Mouse (Mus musculus) liver, embryonic 14.5 days (tissue): ENCODE data around the gene Trp53i11. TPM values are rescaled to one million over a fixed set of nuclear protein-coding genes. Genes with fewer than 3 reads are reported as not detected.

Source experiments
- ATAC-seq: fragments of 200-750 bp; cut with Nextera tagmentation; 2 replicates; pipeline ENCODE4 v1.8.0; 2017; ENCODE audit warnings: moderate number of reproducible peaks, mild to moderate bottlenecking, moderate library complexity; ENCODE audit not compliant: insufficient read depth
- DNase-seq, 3 experiments: peaks; one replicate each; pipeline ENCODE4 v3.0.0-alpha.2; 2012 to 2013; ENCODE audit warnings: low read depth in 3 of 3, low spot score in 3 of 3
- H3K27ac ChIP-seq: fragments of 300-500 bp; sonication (generic); 2 replicates; pipeline ENCODE4 v1.5.1; 2014; ENCODE audit warnings: moderate library complexity, mild to moderate bottlenecking, control low read depth, inconsistent platforms
- H3K27me3 ChIP-seq: fragments of 300-500 bp; sonication (generic); 2 replicates; pipeline ENCODE4 v1.6.1; 2014; ENCODE audit warnings: mild to moderate bottlenecking, low read length, moderate library complexity; ENCODE audit not compliant: control insufficient read depth, insufficient read depth
- H3K36me3 ChIP-seq: fragments of 300-500 bp; sonication (generic); replicated peaks from 2 replicates; pipeline ENCODE4 v1.6.1; 2014; ENCODE audit warnings: low read depth; ENCODE audit not compliant: control insufficient read depth, insufficient read depth
- H3K4me1 ChIP-seq, 2 experiments: fragments of 200-500 bp in 1 of 2; fragments of 300-500 bp in 1 of 2; sonication (generic) in 1 of 2; replicated peaks; 2 replicates each; pipeline ENCODE4 v1.6.1; 2012 to 2014; ENCODE audit warnings: antibody characterized with exemption in 1 of 2, inconsistent platforms in 1 of 2, low read length in 1 of 2; ENCODE audit not compliant: control insufficient read depth in 2 of 2, insufficient read depth in 2 of 2
- H3K4me2 ChIP-seq: fragments of 300-500 bp; sonication (generic); 2 replicates; pipeline ENCODE4 v1.6.1; 2014; ENCODE audit warnings: low read depth, mild to moderate bottlenecking, control low read depth, moderate library complexity
- H3K4me3 ChIP-seq, 2 experiments: fragments of 200-500 bp in 1 of 2; fragments of 300-500 bp in 1 of 2; sonication (generic) in 1 of 2; 2 replicates each; pipeline ENCODE4 v1.5.1; 2012 to 2014; ENCODE audit warnings: low read depth in 2 of 2, low read length in 2 of 2, mild to moderate bottlenecking in 2 of 2, control low read depth in 1 of 2, inconsistent platforms in 1 of 2, moderate library complexity in 1 of 2; ENCODE audit not compliant: insufficient read depth in 1 of 2
- H3K9ac ChIP-seq: fragments of 300-500 bp; sonication (generic); replicated peaks from 2 replicates; pipeline ENCODE4 v1.6.1; 2014; ENCODE audit warnings: mild to moderate bottlenecking, control low read depth, moderate library complexity
- H3K9me3 ChIP-seq: fragments of 300-500 bp; sonication (generic); 2 replicates; pipeline ENCODE4 v1.6.1; 2016; ENCODE audit warnings: low read length, mixed read lengths; ENCODE audit not compliant: control insufficient read depth
- CTCF ChIP-seq: IDR thresholded peaks from 2 replicates; pipeline ENCODE4 v1.5.1; 2016; ENCODE audit warnings: antibody characterized with exemption, low read depth, control low read depth
- EP300 ChIP-seq: IDR thresholded peaks from 2 replicates; pipeline ENCODE4 v1.6.1; 2016; ENCODE audit warnings: antibody characterized with exemption, low read depth
- WGBS: fragments of 180-500 bp; shearing (Covaris S2); extraction: QIAGEN DNeasy Blood & Tissue Kit; methylation state at CpG from one replicate; pipeline ENCODE4 v1.1.7; 2014; ENCODE audit not compliant: insufficient replicate concordance; 5-methylcytosine and 5-hydroxymethylcytosine counted together
- polyA plus RNA-seq, 2 experiments: library from polyadenylated mRNA; depleted of rRNA in 1 of 2; stranded (reverse) in 1 of 2; unstranded in 1 of 2; fragments of >200 nt; fragmentation: Nextera tagmentation in 1 of 2; extraction: Ambion mirVana in 1 of 2; gene quantifications; 2 replicates each; pipeline versions ENCODE4 v1.2.1 to v1.2.3; 2012 to 2014

The Trp53i11 gene
- polyA plus RNA-seq, 2 experiments: 1.9 TPM

GRCm38 (mm10) chr2:93203682-93204081 is 16.3 kb downstream of the Trp53i11 start:
- TF ChIP-seq EP300 (no peak), CTCF (peak; percentile 58)
- WGBS: 46% methylated on average over 10 of the region's 10 CpGs
- ATAC-seq (0 out of 2 replicates have a peak, but pooled peaks have one; percentile 11), DNase-seq (no peak)
- no peaks in the 10 kb centered on the region for H3K36me3 ChIP-seq
- H3K4me3 ChIP-seq: no peak overlapping the region
- no peaks in the 10 kb centered on the region for H3K4me1 ChIP-seq
- no peak overlapping the region for H3K4me2 ChIP-seq
- H3K9ac ChIP-seq: no peak overlapping the region
- no peak overlapping the region for H3K27ac ChIP-seq
- no peaks in the 10 kb centered on the region for H3K9me3 ChIP-seq
- H3K27me3 ChIP-seq: no peaks in the 10 kb centered on the region

GRCm38 (mm10) chr2:93204571-93204970 is 17.2 kb downstream of the Trp53i11 start:
- H3K4me3 ChIP-seq: no peak overlapping the region
- ATAC-seq: no peak

DNA sequence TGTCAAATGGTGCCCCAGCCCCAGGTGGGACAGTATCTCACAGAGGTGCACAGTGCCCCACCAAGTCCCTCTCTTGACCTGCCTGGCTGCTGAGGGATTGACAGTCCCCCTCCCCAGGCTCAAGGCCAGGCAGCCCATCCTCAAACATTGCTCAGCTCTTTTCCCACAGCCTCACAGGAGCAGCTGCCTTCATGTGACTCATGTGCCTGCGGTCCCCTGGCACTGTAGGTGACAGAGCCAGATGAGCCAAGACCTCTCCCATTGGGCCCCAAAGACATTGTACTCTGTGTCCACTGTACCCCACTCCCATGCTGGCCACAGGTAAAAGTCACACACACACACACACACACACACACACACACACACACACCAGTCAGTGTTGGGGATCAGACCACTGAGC is 18.8 kb downstream of the Trp53i11 start:
- no peaks in the 10 kb centered on the region for H3K27me3 ChIP-seq
- H3K4me2 ChIP-seq: no peak overlapping the region
- no peak for ATAC-seq
- no peaks in the 10 kb centered on the region for H3K9me3 ChIP-seq
- no peak for DNase-seq
- H3K9ac ChIP-seq: no peak overlapping the region
- H3K4me1 ChIP-seq: no peaks in the 10 kb centered on the region
- no peak overlapping the region for H3K4me3 ChIP-seq
- H3K36me3 ChIP-seq: no peaks in the 10 kb centered on the region
- TF ChIP-seq CTCF (no peak), EP300 (no peak)
- no peak overlapping the region for H3K27ac ChIP-seq
- WGBS: 87% methylated on average over 1 of the region's 1 CpGs

More at GRCm38 (mm10) chr2:93204571-93204970, 17.2 kb downstream of the Trp53i11 start:
- Histone ChIP-seq H3K4me1 (no peaks in the 10 kb centered on the region), H3K4me2 (no peak overlapping the region), H3K27me3 (no peaks in the 10 kb centered on the region), H3K36me3 (no peaks in the 10 kb centered on the region), H3K9ac (no peak overlapping the region), H3K9me3 (no peaks in the 10 kb centered on the region), H3K27ac (no peak overlapping the region)
- DNase-seq: no peak
- TF ChIP-seq EP300 (no peak), CTCF (no peak)
- WGBS: 62% methylated on average over 6 of the region's 6 CpGs

- no peak overlapping the region for H3K4me2 ChIP-seq
- H3K4me3 ChIP-seq: no peak overlapping the region
- H3K4me1 ChIP-seq: no peaks in the 10 kb centered on the region
- no peak overlapping the region for H3K27ac ChIP-seq
- TF ChIP-seq EP300 (no peak), CTCF (no peak)
- DNase-seq (no peak), ATAC-seq (no peak)
- no peaks in the 10 kb centered on the region for H3K36me3 ChIP-seq
- H3K9me3 ChIP-seq: no peaks in the 10 kb centered on the region
- 43% methylated on average over 2 of the region's 2 CpGs for whole genome bisulfite sequencing
- H3K9ac ChIP-seq: no peak overlapping the region
- no peaks in the 10 kb centered on the region for H3K27me3 ChIP-seq
Measured at GRCm38 (mm10) chr2:93212386-93212785, 25.0 kb downstream of the Trp53i11 start.

GRCm38 (mm10) chr2:93212865-93213264 is 25.5 kb downstream of the Trp53i11 start:
- H3K4me3 ChIP-seq: no peak overlapping the region
- no peak overlapping the region for H3K27ac ChIP-seq
- no peak overlapping the region for H3K9ac ChIP-seq
- no peak for DNase-seq
- ATAC-seq: no peak
- TF ChIP-seq EP300 (no peak), CTCF (no peak)
- H3K4me1 ChIP-seq: no peaks in the 10 kb centered on the region
- no peaks in the 10 kb centered on the region for H3K36me3 ChIP-seq
- H3K27me3 ChIP-seq: no peaks in the 10 kb centered on the region
- no peaks in the 10 kb centered on the region for H3K9me3 ChIP-seq
- 75% methylated on average over 2 of the region's 2 CpGs for WGBS
- H3K4me2 ChIP-seq: no peak overlapping the region
